Mouse (Mus musculus): ENCODE measurements around the gene Cyp4f37. TPM values are rescaled to one million over a fixed set of nuclear protein-coding genes. Genes with fewer than 3 reads are reported as not detected.

Gene Cyp4f37
- total RNA-seq, 2 experiments from 2014 or later: not detected

DNA sequence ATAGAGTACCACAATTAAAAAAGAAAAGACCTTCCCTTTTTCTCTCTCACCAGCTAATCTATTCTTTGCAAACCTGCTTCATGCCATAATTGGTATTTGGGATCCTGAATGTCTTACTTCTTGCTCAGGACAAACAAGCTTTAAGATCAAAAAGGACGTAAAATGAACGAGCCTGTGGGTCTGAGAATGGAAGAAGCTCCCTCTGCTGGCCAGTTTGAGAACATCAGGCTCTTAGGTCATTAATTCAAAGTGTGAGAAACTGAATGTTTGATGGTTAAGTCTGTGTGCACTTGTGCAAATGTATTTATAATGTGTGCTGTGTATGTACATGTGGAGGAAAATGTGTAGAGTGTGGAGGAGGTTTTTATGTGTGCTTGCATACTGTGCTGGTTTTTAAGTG, 59.3 kb downstream of the Cyp4f37 start:
- peak; percentile 33 to 51 for DNase-seq (ENCODE audit: low spot score in 2 of 2)

GRCm38 (mm10) chr17:32685048-32685750, 64.1 kb downstream of the Cyp4f37 start, which contains the start of gene Cyp4f15:
TSS of gene Cyp4f15 (plus strand) at chr17:32685627.
- DNase-seq (ENCODE audit: low spot score in 2 of 2): peak in 1 of 2 experiments; percentile 12

Other genes starting within 250 kb of the Cyp4f37 start
- 10 to 100 TPM; 42.5 to 49.1 TPM for gene Wiz, start 231.9 kb upstream of the Cyp4f37 start, total RNA-seq (2021)
- gene Rasal3, start 217.7 kb upstream of the Cyp4f37 start, total RNA-seq (2021): 1 to 10 TPM; 2.0 to 3.0 TPM
- under 1 TPM; 0.17 to 0.54 TPM for gene Pglyrp2, start 197.1 kb upstream of the Cyp4f37 start, total RNA-seq (2021)
- not detected for gene Cyp4f39, start 168.6 kb upstream of the Cyp4f37 start, total RNA-seq (2021)
- gene Cyp4f17, start 115.3 kb upstream of the Cyp4f37 start, total RNA-seq (2021): 10 to 100 TPM; 11.3 to 12.4 TPM
- 10 to 100 TPM in 1 of 2 experiments, 1 to 10 TPM in 1; 9.9 to 10.5 TPM for gene Cyp4f16, start 84.8 kb upstream of the Cyp4f37 start, total RNA-seq (2021)
- under 1 TPM in 1 of 2 experiments, not detected in 1; 0.17 TPM for gene Cyp4f40, start 37.6 kb downstream of the Cyp4f37 start, total RNA-seq (2021)
- gene Cyp4f15, start 64.3 kb downstream of the Cyp4f37 start, total RNA-seq (2021): 1 to 10 TPM; 2.3 to 6.1 TPM
- 10 to 100 TPM; 41.5 to 44.8 TPM for gene Zfp871, start 167.0 kb downstream of the Cyp4f37 start, total RNA-seq (2021)
- under 1 TPM; 0.46 to 0.64 TPM for gene Zfp811, start 188.6 kb downstream of the Cyp4f37 start, total RNA-seq (2021)
- 10 to 100 TPM in 1 of 2 experiments, 1 to 10 TPM in 1; 6.9 to 10.2 TPM for gene Zfp799, start 209.0 kb downstream of the Cyp4f37 start, total RNA-seq (2021)

Data from adrenal gland, adult 18-20 months (tissue).